In the genomic region with DNA sequence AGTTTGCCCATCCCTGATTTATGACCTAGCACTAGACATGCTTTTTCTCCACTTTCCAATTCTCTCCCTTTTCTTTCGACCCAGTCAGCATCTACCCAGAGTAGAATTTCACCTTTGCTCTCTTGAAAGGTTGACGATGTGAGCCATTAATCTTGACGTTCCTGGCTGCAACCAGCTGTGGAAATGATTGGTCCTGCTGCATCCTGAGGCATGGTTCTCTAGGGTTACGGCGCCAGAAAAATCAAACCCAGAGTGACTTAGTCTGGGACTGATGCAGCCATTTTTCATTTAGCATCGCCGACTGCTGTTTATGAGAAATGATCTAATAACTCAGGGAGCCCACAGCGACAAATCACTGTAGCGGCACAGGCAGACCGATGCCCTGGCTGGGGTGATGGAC, we compare ENCODE assay signal across 19 mouse cellular contexts.
A peak's percentile ranks its signal among the peaks of the same experiment; 100 is the strongest.
DNase-seq lines count a peak whose midpoint lies in the region; ATAC-seq lines count a peak whose summit lies in the region.
"Had no signal": no experiment of that assay in that cellular context is flagged by ENCODE, and none has a peak within 500 bp of the region (broad histone marks: within the 10 kb centered on the region; RNA-seq: fewer than 3 reads in every experiment).

No protein-coding gene starts in this region.

- H3K4me3 ChIP-seq in limb, embryonic 10.5 days = peak overlapping the region; percentile 24; the same call in 1 of the 2 replicates
- no peak overlapping the region for H3K4me3 ChIP-seq in neural tube, embryonic 13.5 days
- H3K4me3 ChIP-seq: forebrain, embryonic 13.5 days; midbrain, embryonic 10.5 days; stomach, embryonic 15.5 days had no signal

- H3K27me3 ChIP-seq in limb, embryonic 10.5 days (ENCODE audit: low read depth, poor library complexity, severe bottlenecking) = no peaks in the 10 kb centered on the region
- H3K27me3 ChIP-seq in neural tube, embryonic 13.5 days = no peaks in the 10 kb centered on the region
- H3K27me3 ChIP-seq: stomach, embryonic 15.5 days had no signal

- peaks cover 66% of the 10 kb centered on the region for H3K4me1 ChIP-seq in limb, embryonic 10.5 days
- peaks cover 46% of the 10 kb centered on the region for H3K4me1 ChIP-seq in neural tube, embryonic 13.5 days (replicated peaks)
- H3K4me1 ChIP-seq: stomach, embryonic 15.5 days had no signal

- peak overlapping the region; percentile 76 for H3K27ac ChIP-seq in limb, embryonic 10.5 days
- peak overlapping the region; percentile 43 for H3K27ac ChIP-seq in neural tube, embryonic 13.5 days (replicated peaks)
- H3K27ac ChIP-seq: forebrain, embryonic 13.5 days; midbrain, embryonic 10.5 days; stomach, embryonic 15.5 days had no signal

- WGBS in limb, embryonic 10.5 days = 22% methylated on average over 10 of the region's 10 CpGs
- 45% methylated on average over 10 of the region's 10 CpGs for WGBS in neural tube, embryonic 13.5 days

- peak; percentile 8 for DNase-seq in kidney, adult 11 months
- DNase-seq in kidney, postnatal 4 days = no peak
- peak; percentile 72 for DNase-seq in hindlimb bud, embryonic 11.5 days (ENCODE audit: extremely low spot score, low read depth, low spot score)
- peak; percentile 55 for DNase-seq in limb, embryonic 10.5 days (ENCODE audit: low spot score)
- no peak for DNase-seq in layer of hippocampus, postnatal 10 days (ENCODE audit: low spot score in 2 of 2)
- no peak for DNase-seq in urinary bladder, postnatal 4 days (ENCODE audit: low spot score in 2 of 2)
- DNase-seq in ovary, postnatal 14 days (ENCODE audit: low spot score) = no peak
- DNase-seq: adrenal gland, postnatal 25 days; cerebellum, adult 8-10 months; heart, postnatal 14 days; lung, adult 18-20 months; right cerebral cortex, postnatal 14 days had no signal

- H3K4me2 ChIP-seq in neural tube, embryonic 13.5 days = no peak overlapping the region
- H3K4me2 ChIP-seq: forebrain, embryonic 13.5 days; heart, embryonic 11.5 days; stomach, embryonic 15.5 days had no signal

- H3K9me3 ChIP-seq in limb, embryonic 10.5 days (replicated peaks) = no peaks in the 10 kb centered on the region
- no peaks in the 10 kb centered on the region for H3K9me3 ChIP-seq in neural tube, embryonic 13.5 days
- H3K9me3 ChIP-seq: forebrain, embryonic 13.5 days; midbrain, embryonic 10.5 days; stomach, embryonic 15.5 days had no signal

- H3K36me3 ChIP-seq in limb, embryonic 10.5 days = no peaks in the 10 kb centered on the region
- H3K36me3 ChIP-seq in neural tube, embryonic 13.5 days = no peaks in the 10 kb centered on the region
- H3K36me3 ChIP-seq: midbrain, embryonic 10.5 days; stomach, embryonic 15.5 days had no signal

- no peak overlapping the region for H3K9ac ChIP-seq in neural tube, embryonic 13.5 days
- H3K9ac ChIP-seq: forebrain, embryonic 13.5 days; stomach, embryonic 15.5 days had no signal

- ATAC-seq in neural tube, embryonic 13.5 days (ENCODE audit: low read depth) = peak; percentile 8; the same call in 1 of the 2 replicates
- ATAC-seq: activated CD4-positive, CD25-positive, alpha-beta regulatory T cell, adult 4 months; forebrain, embryonic 13.5 days; Patski had no signal

Comparison
In these comparisons a context has a peak if more than half of its experiments do, and no peak if none do; other contexts are left out.
1. DNase-seq: peak in kidney, adult 11 months (single experiment), hindlimb bud, embryonic 11.5 days (single experiment) and limb, embryonic 10.5 days (single experiment); none in kidney, postnatal 4 days (0 of 2), layer of hippocampus, postnatal 10 days (0 of 2), urinary bladder, postnatal 4 days (0 of 2) and ovary, postnatal 14 days (single experiment).